Mouse (Mus musculus): ENCODE results near the gene Rnd2. TPM values are rescaled to one million over a fixed set of nuclear protein-coding genes. Genes with fewer than 3 reads are reported as not detected.

The Rnd2 gene
- total RNA-seq, 2 experiments from 2014 or later = 141 to 159 TPM

GRCm38 (mm10) chr11:101506269-101506780 lies 41.5 kb downstream of the Rnd2 start:
- intact Hi-C loops (cut with DNase I) = no loop called here
- H3K27ac ChIP-seq = no peak overlapping the region
- no peak for TF ChIP-seq CTCF (IDR thresholded peaks at IDR 0.05)
- no peak overlapping the region for H3K4me3 ChIP-seq
- no peak for DNase-seq (ENCODE audit: extremely low spot score in 1 of 2, low spot score in 2 of 2)

GRCm38 (mm10) chr11:101507090-101507489 lies 42.3 kb downstream of the Rnd2 start:
- Histone ChIP-seq H3K4me3 (no peak overlapping the region), H3K27ac (no peak overlapping the region)
- no peak for TF ChIP-seq CTCF (IDR thresholded peaks at IDR 0.05)
- intact Hi-C loops (cut with DNase I) = no loop called here
- DNase-seq (ENCODE audit: extremely low spot score in 1 of 2, low spot score in 2 of 2) = no peak

DNA sequence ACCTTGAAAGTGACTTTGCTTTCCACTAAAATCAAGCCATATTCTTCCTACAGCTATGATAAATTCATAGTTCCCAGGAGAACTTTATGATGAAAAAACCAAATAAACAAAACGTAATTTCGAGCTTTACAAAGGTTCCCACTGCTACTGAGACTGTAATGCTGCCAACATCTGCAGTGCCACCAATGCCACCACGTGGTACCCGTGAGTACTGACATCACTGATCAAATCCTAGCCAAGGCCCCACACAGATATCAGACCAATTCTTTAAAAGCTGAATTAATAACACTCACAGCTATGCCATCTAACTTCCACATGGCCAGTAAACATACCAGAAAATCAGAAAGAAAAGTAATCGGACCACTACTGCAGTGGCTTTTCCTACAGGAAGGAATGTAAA lies 54.1 kb downstream of the Rnd2 start:
- DNase-seq (ENCODE audit: extremely low spot score in 1 of 2, low spot score in 2 of 2) = no peak
- intact Hi-C loops (cut with DNase I) = loop anchor here (2.0 kb wide), 1 partner anchor 52 kb away; the partner anchor contains the start of gene Vat1
- Histone ChIP-seq H3K4me3 (no peak overlapping the region), H3K27ac (no peak overlapping the region)
- TF ChIP-seq CTCF (IDR thresholded peaks at IDR 0.05) = peak; percentile 49

- intact Hi-C loops (cut with DNase I) = loop anchor here (2.0 kb wide), 1 partner anchor 53 kb away; the partner anchor contains the start of gene Vat1
- no peak for DNase-seq (ENCODE audit: extremely low spot score in 1 of 2, low spot score in 2 of 2)
- no peak overlapping the region for H3K27ac ChIP-seq
- H3K4me3 ChIP-seq = no peak overlapping the region
- no peak for TF ChIP-seq CTCF (IDR thresholded peaks at IDR 0.05)
These were observed 54.6 kb downstream of the Rnd2 start for GRCm38 (mm10) chr11:101519364-101519763.

Small RNA genes lying within 50 kb of the gene (microRNA-seq; reads per million reads assigned to microRNA genes)
- 1.2 to 1.9 reads per million in 2 experiments for gene Mir6929

Other genes with a start within 250 kb of the Rnd2 start
- gene Ezh1, start 238.5 kb upstream of the Rnd2 start, total RNA-seq (2021) = 10 to 100 TPM; 56.9 to 62.1 TPM
- 10 to 100 TPM; 35.7 to 40.8 TPM for gene Ramp2, start 219.0 kb upstream of the Rnd2 start, total RNA-seq (2021)
- 10 to 100 TPM; 59.3 to 61.0 TPM for gene Vps25, start 211.3 kb upstream of the Rnd2 start, total RNA-seq (2021)
- 1 to 10 TPM; 4.5 to 8.0 TPM for gene Wnk4, start 204.4 kb upstream of the Rnd2 start, total RNA-seq (2021)
- gene Cntd1, start 186.0 kb upstream of the Rnd2 start, total RNA-seq (2021) = under 1 TPM; 0.44 to 0.81 TPM
- 10 to 100 TPM; 97.5 to 98.4 TPM for gene Coa3, start 185.9 kb upstream of the Rnd2 start, total RNA-seq (2021)
- 100 to 1,000 TPM; 210 to 218 TPM for gene Becn1, start 162.7 kb upstream of the Rnd2 start, total RNA-seq (2021)
- gene Psme3, start 148.8 kb upstream of the Rnd2 start, total RNA-seq (2021) = 100 to 1,000 TPM; 125 to 132 TPM
- gene Aoc2, start 139.9 kb upstream of the Rnd2 start, total RNA-seq (2021) = 1 to 10 TPM; 7.2 to 9.4 TPM
- gene Aoc3, start 134.4 kb upstream of the Rnd2 start, total RNA-seq (2021) = under 1 TPM; 0.63 TPM
- gene G6pc, start 97.4 kb upstream of the Rnd2 start, total RNA-seq (2021) = not detected
- gene Aarsd1, start 47.4 kb upstream of the Rnd2 start, total RNA-seq (2021) = 10 to 100 TPM; 43.8 to 47.1 TPM
- 1 to 10 TPM; 7.1 to 9.9 TPM for gene Gm27029, start 40.2 kb upstream of the Rnd2 start, total RNA-seq (2021)
- 10 to 100 TPM; 37.2 to 44.0 TPM for gene Rundc1, start 39.9 kb upstream of the Rnd2 start, total RNA-seq (2021)
- 1 to 10 TPM; 2.3 to 4.2 TPM for gene Ptges3l, start 39.7 kb upstream of the Rnd2 start, total RNA-seq (2021)
- gene Rpl27, start 22.7 kb upstream of the Rnd2 start, total RNA-seq (2021) = 10 to 100 TPM; 31.5 to 34.7 TPM
- 1 to 10 TPM; 2.4 to 3.2 TPM for gene Ifi35, start 16.6 kb upstream of the Rnd2 start, total RNA-seq (2021)
- 10 to 100 TPM; 33.4 to 36.8 TPM for gene Vat1, start 1.2 kb downstream of the Rnd2 start, total RNA-seq (2021)
- gene Brca1, start 87.0 kb downstream of the Rnd2 start, total RNA-seq (2021) = under 1 TPM; 0.61 to 0.70 TPM
- 100 to 1,000 TPM; 136 to 137 TPM for gene Nbr1, start 87.2 kb downstream of the Rnd2 start, total RNA-seq (2021)
- gene Tmem106a, start 117.2 kb downstream of the Rnd2 start, total RNA-seq (2021) = 1 to 10 TPM; 1.3 to 1.9 TPM
- gene Gm11634, start 134.3 kb downstream of the Rnd2 start, total RNA-seq (2021) = not detected
- 1 to 10 TPM; 7.8 to 9.5 TPM for gene Rdm1, start 162.2 kb downstream of the Rnd2 start, total RNA-seq (2021)
- 10 to 100 TPM; 33.5 to 50.4 TPM for gene Arl4d, start 200.5 kb downstream of the Rnd2 start, total RNA-seq (2021)

Measured in left cerebral cortex, adult 2 months (tissue).